11 mouse cellular contexts compared by ENCODE assay signal in the genomic region with DNA sequence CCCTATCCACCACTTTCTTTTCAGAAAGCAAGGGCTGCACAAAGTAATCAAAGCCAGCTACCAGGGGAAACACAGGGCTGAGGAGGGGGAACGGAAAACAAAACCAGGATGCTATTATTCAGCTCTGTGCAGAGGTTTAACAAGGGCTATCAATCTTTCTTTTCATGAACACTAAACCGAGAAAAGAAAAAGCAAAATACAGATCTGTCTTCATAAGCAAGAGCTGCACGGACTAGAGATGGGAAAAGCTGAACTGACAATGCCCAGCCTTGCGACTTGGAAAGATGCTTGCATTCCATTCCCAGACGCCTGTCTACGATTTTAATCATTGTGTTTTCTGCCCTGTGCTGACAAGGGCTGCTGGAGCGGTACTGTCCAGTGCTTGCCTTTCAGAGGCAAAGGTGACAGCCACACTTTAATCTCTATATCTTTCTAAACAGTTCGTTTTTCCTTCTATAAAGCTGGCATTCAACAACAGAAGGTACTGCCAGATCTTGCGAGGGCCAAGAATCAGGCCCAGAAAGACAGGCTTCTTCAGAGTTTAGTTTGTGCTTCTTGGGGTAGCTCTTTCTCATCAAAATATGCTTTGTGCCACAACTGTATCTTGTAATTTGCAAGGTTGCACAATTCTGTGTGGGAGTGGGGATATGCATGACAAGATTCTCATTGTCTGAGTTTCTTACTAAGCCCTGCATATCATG.
DNase-seq lines count a peak whose midpoint lies in the region; ATAC-seq lines count a peak whose summit lies in the region.
"Had no signal": no experiment of that assay in that cellular context is flagged by ENCODE, and none has a peak within 500 bp of the region (broad histone marks: within the 10 kb centered on the region; RNA-seq: fewer than 3 reads in every experiment).

No protein-coding gene starts in this region.

- H3K4me3 ChIP-seq in hindbrain, embryonic 13.5 days, result no peak overlapping the region

- ATAC-seq in hindbrain, embryonic 13.5 days (ENCODE audit: low FRiP score), result peak; percentile 76

- peak overlapping the region; percentile 49; the same call in 1 of the 2 replicates for H3K9ac ChIP-seq in hindbrain, embryonic 13.5 days

- H3K36me3 ChIP-seq in hindbrain, embryonic 13.5 days, result no peaks in the 10 kb centered on the region

- no peaks in the 10 kb centered on the region for H3K9me3 ChIP-seq in hindbrain, embryonic 13.5 days

- peak; percentile 4 for DNase-seq in kidney, postnatal 4 days
- DNase-seq in kidney, postnatal 36 days, result no peak
- DNase-seq in embryo, embryonic 9.5 days (ENCODE audit: extremely low spot score), result peak; percentile 15
- peak; percentile 27 for DNase-seq in neural tube, embryonic 10.5 days (ENCODE audit: extremely low spot score, low spot score)
- DNase-seq in right cerebral cortex, adult 18-20 months, result no peak
- no peak for DNase-seq in frontal cortex, postnatal 25 days (ENCODE audit: low spot score in 2 of 2)
- no peak for DNase-seq in ovary, postnatal 36 days (ENCODE audit: low spot score)
- DNase-seq: cerebellum, adult 8-10 months; right cerebral cortex, postnatal 14 days; thymus, postnatal 25 days had no signal

- H3K27ac ChIP-seq in hindbrain, embryonic 13.5 days, result peak overlapping the region; percentile 69

- 12% methylated on average over 9 of the region's 9 CpGs for WGBS in hindbrain, embryonic 13.5 days

- H3K4me1 ChIP-seq in hindbrain, embryonic 13.5 days (replicated peaks), result peaks cover 7% of the 10 kb centered on the region

- no peaks in the 10 kb centered on the region for H3K27me3 ChIP-seq in hindbrain, embryonic 13.5 days

- peak overlapping the region; percentile 29 for H3K4me2 ChIP-seq in hindbrain, embryonic 13.5 days

Comparison
In these comparisons a context has a peak if more than half of its experiments do, and no peak if none do; other contexts are left out.
1. DNase-seq: peak in kidney, postnatal 4 days (2 of 2), embryo, embryonic 9.5 days (single experiment) and neural tube, embryonic 10.5 days (single experiment); none in kidney, postnatal 36 days (0 of 2), right cerebral cortex, adult 18-20 months (single experiment), frontal cortex, postnatal 25 days (0 of 2) and ovary, postnatal 36 days (single experiment).